Mouse (Mus musculus) heart, postnatal 0 days (tissue): ENCODE measurements at regions not wholly inside any gene's neighbourhood (a gene's known extent, or its start where the extent isn't known, plus 50 kb on each side); places are given as distances from the start of the nearest gene placed in this dataset.

Source experiments
- ATAC-seq: fragments of 200-750 bp; cut with Nextera tagmentation; 2 replicates; pipeline ENCODE4 v1.8.0; 2017; ENCODE audit warnings: low read depth, moderate number of reproducible peaks, moderate library complexity; ENCODE audit not compliant: insufficient read depth
- DNase-seq: peaks from one replicate; pipeline ENCODE4 v3.0.0-alpha.2; 2016; ENCODE audit warnings: low spot score
- H3K27ac ChIP-seq: fragments of 300-500 bp; sonication (generic); 2 replicates; pipeline ENCODE4 v1.5.1; 2014; ENCODE audit warnings: low read depth, mild to moderate bottlenecking
- H3K27me3 ChIP-seq: fragments of 300-500 bp; sonication (generic); 2 replicates; pipeline ENCODE4 v1.6.1; 2014; ENCODE audit warnings: low read length, mixed read lengths; ENCODE audit not compliant: control insufficient read depth, insufficient read depth
- H3K36me3 ChIP-seq: fragments of 300-500 bp; sonication (generic); replicated peaks from 2 replicates; pipeline ENCODE4 v1.6.1; 2014; ENCODE audit warnings: low read length, mixed read lengths; ENCODE audit not compliant: control insufficient read depth, insufficient read depth
- H3K4me1 ChIP-seq: fragments of 300-500 bp; sonication (generic); 2 replicates; pipeline ENCODE4 v1.6.1; 2014; ENCODE audit warnings: antibody characterized with exemption; ENCODE audit not compliant: control insufficient read depth, insufficient read depth
- H3K4me2 ChIP-seq: fragments of 300-500 bp; sonication (generic); 2 replicates; pipeline ENCODE4 v1.6.1; 2014; ENCODE audit warnings: low read depth, mild to moderate bottlenecking, low read length, moderate library complexity
- H3K4me3 ChIP-seq: fragments of 300-500 bp; sonication (generic); 2 replicates; pipeline ENCODE4 v1.5.1; 2014; ENCODE audit warnings: low read depth, low read length
- H3K9ac ChIP-seq: fragments of 300-500 bp; sonication (generic); replicated peaks from 2 replicates; pipeline ENCODE4 v1.6.1; 2014; ENCODE audit warnings: low read depth, low read length, mixed read lengths
- H3K9me3 ChIP-seq: fragments of 300-500 bp; sonication (generic); replicated peaks from 2 replicates; pipeline ENCODE4 v1.6.1; 2016; ENCODE audit warnings: low read length; ENCODE audit not compliant: control insufficient read depth
- CTCF ChIP-seq: IDR thresholded peaks from 2 replicates; pipeline ENCODE4 v1.5.1; 2016; ENCODE audit warnings: antibody characterized with exemption, control low read depth, low read depth
- EP300 ChIP-seq: IDR thresholded peaks from 2 replicates; pipeline ENCODE4 v1.6.1; 2016; ENCODE audit warnings: antibody characterized with exemption, low read depth
- WGBS: fragments of 180-500 bp; shearing (Covaris S2); extraction: QIAGEN DNeasy Blood & Tissue Kit; methylation state at CpG from one replicate; pipeline ENCODE4 v1.1.7; 2014; 5-methylcytosine and 5-hydroxymethylcytosine counted together

DNA sequence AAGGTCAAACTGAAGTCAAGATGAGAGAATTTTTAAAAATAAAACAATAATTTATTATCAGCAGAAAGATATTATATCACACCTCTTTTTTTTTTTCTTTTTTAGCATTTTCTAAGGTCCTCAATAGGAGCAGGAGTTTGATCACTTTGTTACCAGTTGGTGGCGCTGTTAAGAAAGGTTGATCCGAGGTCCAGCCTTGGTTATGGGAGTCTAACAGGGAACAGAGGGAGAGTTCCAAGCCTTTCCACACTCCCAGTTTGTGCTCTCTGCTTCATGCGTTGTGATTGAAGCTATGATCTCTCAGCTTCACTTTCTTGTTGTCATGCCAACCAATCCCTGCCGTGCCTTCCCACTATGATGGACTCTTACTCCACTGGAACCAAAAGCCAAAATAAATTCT lies 83.8 kb downstream of the Fam174a start:
- Histone ChIP-seq H3K4me3 (no peak overlapping the region), H3K27ac (no peak overlapping the region), H3K36me3 (no peaks in the 10 kb centered on the region), H3K27me3 (no peaks in the 10 kb centered on the region), H3K9ac (no peak overlapping the region), H3K4me2 (no peak overlapping the region), H3K4me1 (no peaks in the 10 kb centered on the region), H3K9me3 (no peaks in the 10 kb centered on the region)
- DNase-seq (no peak), ATAC-seq (no peak)
- WGBS = 38% methylated on average over 4 of the region's 4 CpGs
- no peak for TF ChIP-seq EP300
- no peak for TF ChIP-seq CTCF

DNA sequence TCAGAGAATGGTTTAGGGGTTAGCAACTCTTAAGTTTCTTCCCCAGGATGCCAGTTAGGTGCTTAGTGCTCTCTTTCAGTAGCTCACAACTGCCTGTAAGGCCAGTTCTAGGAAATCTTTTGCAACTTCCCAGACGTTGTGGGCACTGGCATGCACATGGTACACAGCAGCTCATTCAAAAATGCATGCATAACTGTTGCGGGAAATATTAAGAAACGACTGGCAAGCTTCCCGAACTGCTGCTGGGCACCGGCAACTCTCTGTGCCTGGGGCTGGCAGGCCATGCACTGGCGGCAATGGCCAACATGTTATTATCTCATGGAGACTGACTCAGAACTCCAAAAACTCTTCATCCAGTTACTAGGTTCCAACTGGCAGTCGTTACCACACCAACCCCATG lies 86.3 kb downstream of the Fam174a start:
- no peak overlapping the region for H3K27ac ChIP-seq
- H3K36me3 ChIP-seq = no peaks in the 10 kb centered on the region
- DNase-seq (no peak), ATAC-seq (no peak)
- H3K9ac ChIP-seq = no peak overlapping the region
- H3K9me3 ChIP-seq = no peaks in the 10 kb centered on the region
- TF ChIP-seq EP300 (no peak), CTCF (no peak)
- no peak overlapping the region for H3K4me2 ChIP-seq
- H3K4me1 ChIP-seq = no peaks in the 10 kb centered on the region
- 80% methylated on average over 7 of the region's 7 CpGs for WGBS
- H3K4me3 ChIP-seq = no peak overlapping the region
- H3K27me3 ChIP-seq = no peaks in the 10 kb centered on the region

DNA sequence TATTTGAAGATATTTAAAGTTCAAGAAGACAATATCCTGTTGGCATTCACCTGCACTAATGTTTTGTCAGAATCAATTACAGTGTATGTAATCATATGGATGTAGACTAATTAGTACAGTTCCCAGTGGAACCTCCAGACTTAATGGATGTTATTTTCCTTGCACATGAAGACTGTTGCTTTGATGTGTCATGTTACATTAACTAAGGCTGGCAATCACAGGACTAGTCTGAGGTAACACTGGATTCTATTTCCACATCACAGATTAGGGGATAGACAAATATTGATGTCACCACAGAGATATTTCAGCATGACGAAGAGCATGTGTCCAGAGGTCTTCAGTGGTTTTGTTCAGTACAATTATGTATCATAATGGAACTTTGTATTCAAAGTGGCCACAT lies 108.8 kb downstream of the Fam174a start:
- Histone ChIP-seq H3K9me3 (no peaks in the 10 kb centered on the region), H3K4me3 (no peak overlapping the region), H3K36me3 (no peaks in the 10 kb centered on the region), H3K27ac (no peak overlapping the region), H3K27me3 (no peaks in the 10 kb centered on the region), H3K4me2 (no peak overlapping the region), H3K9ac (no peak overlapping the region), H3K4me1 (no peaks in the 10 kb centered on the region)
- no peak for ATAC-seq
- 55% methylated on average over 1 of the region's 1 CpGs for WGBS
- TF ChIP-seq EP300 = no peak
- TF ChIP-seq CTCF = no peak
- DNase-seq = no peak

DNA sequence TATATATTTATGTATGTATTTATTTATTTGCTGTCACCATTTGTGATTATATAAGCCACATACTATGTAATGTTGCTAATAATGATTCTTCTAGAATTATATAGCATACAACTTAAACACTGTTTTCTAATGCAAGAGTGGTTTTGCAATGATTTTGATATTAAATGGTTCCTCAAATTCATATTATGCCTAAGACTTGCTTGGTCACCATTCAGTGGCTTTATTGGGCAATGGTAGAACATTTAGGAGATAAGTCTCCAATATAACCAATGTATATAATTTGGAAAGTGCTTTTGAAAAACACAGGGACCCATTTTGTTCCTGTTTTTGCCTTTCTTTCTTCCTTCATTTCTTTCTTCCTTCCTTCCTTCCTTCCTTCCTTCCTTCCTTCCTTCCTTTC lies 112.0 kb downstream of the Fam174a start:
- Histone ChIP-seq H3K27ac (no peak overlapping the region), H3K4me3 (no peak overlapping the region), H3K4me2 (no peak overlapping the region), H3K9ac (no peak overlapping the region), H3K9me3 (no peaks in the 10 kb centered on the region), H3K36me3 (no peaks in the 10 kb centered on the region), H3K27me3 (no peaks in the 10 kb centered on the region), H3K4me1 (no peaks in the 10 kb centered on the region)
- no peak for DNase-seq
- ATAC-seq = no peak
- no peak for TF ChIP-seq EP300
- no peak for TF ChIP-seq CTCF

DNA sequence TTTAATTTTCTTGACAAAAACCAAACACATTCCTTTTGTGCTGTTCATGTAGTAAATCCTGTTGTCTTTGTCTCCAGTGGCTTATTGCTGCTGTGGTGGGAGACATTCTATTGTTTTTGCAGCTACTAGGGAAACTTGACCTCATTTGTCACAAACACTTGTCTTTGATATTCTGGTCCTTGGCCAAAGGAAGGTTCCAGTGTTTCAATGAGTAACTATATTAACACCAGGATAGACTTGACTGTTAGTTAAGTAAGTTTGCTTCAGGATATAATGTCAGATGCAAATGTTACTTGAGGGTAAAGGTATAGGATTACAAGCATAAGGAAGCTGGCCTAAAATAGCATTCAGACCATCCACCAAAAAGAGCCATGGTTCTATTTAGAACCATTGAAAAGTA lies 123.7 kb downstream of the Fam174a start:
- no peak overlapping the region for H3K9ac ChIP-seq
- H3K27me3 ChIP-seq = no peaks in the 10 kb centered on the region
- no peak overlapping the region for H3K27ac ChIP-seq
- no peak for ATAC-seq
- no peak overlapping the region for H3K4me2 ChIP-seq
- no peaks in the 10 kb centered on the region for H3K9me3 ChIP-seq
- DNase-seq = no peak
- no peaks in the 10 kb centered on the region for H3K36me3 ChIP-seq
- no peaks in the 10 kb centered on the region for H3K4me1 ChIP-seq
- H3K4me3 ChIP-seq = no peak overlapping the region
- TF ChIP-seq CTCF (no peak), EP300 (no peak)

DNA sequence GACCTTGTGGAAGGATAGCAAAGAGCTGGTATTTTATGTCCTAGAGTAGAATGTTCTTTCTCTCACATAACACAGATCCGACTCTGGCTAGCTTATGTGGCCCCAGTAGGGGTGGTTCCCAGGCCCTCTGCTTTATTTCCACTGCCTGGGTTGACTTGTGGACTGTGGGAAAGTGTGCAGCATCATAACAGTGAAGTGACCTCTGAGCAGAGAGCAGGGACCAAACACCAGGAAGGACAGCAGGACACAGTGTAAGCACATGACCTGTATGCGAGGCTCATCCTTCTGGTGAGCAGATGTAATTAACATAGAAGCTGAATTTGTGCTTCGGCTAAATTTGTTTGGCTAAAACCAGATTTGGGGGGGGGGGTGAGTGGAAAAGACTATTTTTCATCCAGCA lies 132.1 kb downstream of the Fam174a start:
- ATAC-seq = no peak
- no peaks in the 10 kb centered on the region for H3K9me3 ChIP-seq
- no peak overlapping the region for H3K9ac ChIP-seq
- no peaks in the 10 kb centered on the region for H3K36me3 ChIP-seq
- DNase-seq = no peak
- 57% methylated on average over 3 of the region's 3 CpGs for WGBS
- H3K27me3 ChIP-seq = no peaks in the 10 kb centered on the region
- no peak overlapping the region for H3K27ac ChIP-seq
- H3K4me3 ChIP-seq = no peak overlapping the region
- TF ChIP-seq CTCF (no peak), EP300 (no peak)
- H3K4me2 ChIP-seq = no peak overlapping the region
- no peaks in the 10 kb centered on the region for H3K4me1 ChIP-seq
